Mouse (Mus musculus) liver (tissue): ENCODE data around the gene Pklr.
A peak's percentile ranks its signal among the peaks of the same experiment; 100 is the strongest.
"Not testable (repeated sequence)": the region's sequence is repeated elsewhere in the genome, so short reads cannot be mapped to it uniquely, and the experiment has no call there.

Experiments used
- DNase-seq: peaks from one replicate; pipeline ENCODE4 v3.0.0-alpha.2; 2020; ENCODE audit warnings: mixed read lengths

The Pklr gene

GRCm38 (mm10) chr3:89125981-89126380 lies 10.0 kb upstream of the Pklr start:
- DNase-seq, result no peak

- no peak for DNase-seq
These were observed 6.0 kb upstream of the Pklr start for GRCm38 (mm10) chr3:89129908-89130307.

- no peak for DNase-seq
These were observed 4.1 kb upstream of the Pklr start for GRCm38 (mm10) chr3:89131816-89132215.

- peak; percentile 96 for DNase-seq
These were observed 3.5 kb upstream of the Pklr start for GRCm38 (mm10) chr3:89132285-89133062.

- DNase-seq, result no peak
These were observed 2.9 kb upstream of the Pklr start for GRCm38 (mm10) chr3:89133063-89133450.

GRCm38 (mm10) chr3:89133752-89134151 lies 2.2 kb upstream of the Pklr start:
- peak; percentile 47 for DNase-seq

- DNase-seq, result peak; percentile 82
These were observed 423 bp downstream of the Pklr start for GRCm38 (mm10) chr3:89136365-89136764.

GRCm38 (mm10) chr3:89144821-89145220 lies 8.9 kb downstream of the Pklr start:
- no peak for DNase-seq

GRCm38 (mm10) chr3:89145566-89145965 lies 9.6 kb downstream of the Pklr start:
- no peak for DNase-seq

GRCm38 (mm10) chr3:89147101-89147978 lies 11.4 kb downstream of the Pklr start:
- DNase-seq, result peak; percentile 92

- no peak for DNase-seq
These were observed 12.0 kb downstream of the Pklr start for GRCm38 (mm10) chr3:89147979-89148311.

GRCm38 (mm10) chr3:89148567-89148966 lies 12.6 kb downstream of the Pklr start:
- DNase-seq, result no peak

- DNase-seq, result no peak
These were observed 16.3 kb downstream of the Pklr start for GRCm38 (mm10) chr3:89152084-89152835.

GRCm38 (mm10) chr3:89156951-89157350 lies 21.0 kb downstream of the Pklr start:
- no peak for DNase-seq

GRCm38 (mm10) chr3:89158651-89159050 lies 22.7 kb downstream of the Pklr start:
- DNase-seq, result no peak

GRCm38 (mm10) chr3:89159211-89159610 lies 23.3 kb downstream of the Pklr start:
- DNase-seq, result peak; percentile 70

- DNase-seq, result peak; percentile 86
These were observed 23.8 kb downstream of the Pklr start, which contains the start of gene Hcn3 for GRCm38 (mm10) chr3:89159616-89160344. TSS of gene Hcn3 (minus strand) at chr3:89160196.

GRCm38 (mm10) chr3:89161207-89161606 lies 25.3 kb downstream of the Pklr start:
- not testable (repeated sequence) for DNase-seq

GRCm38 (mm10) chr3:89161786-89162185 lies 25.8 kb downstream of the Pklr start:
- no peak for DNase-seq

- DNase-seq, result no peak
These were observed 27.2 kb downstream of the Pklr start for GRCm38 (mm10) chr3:89163123-89163522.

- no peak for DNase-seq
These were observed 27.8 kb downstream of the Pklr start for GRCm38 (mm10) chr3:89163643-89164245.
